Mouse (Mus musculus) adrenal gland (tissue): ENCODE results near the gene Pbx3.

Source experiments
- intact Hi-C: fragments of 180-260 bp; cut with DNase I; formaldehyde crosslinking; loops from one replicate; pipeline ENCODE4 v1.15.1; 2025
- long read RNA-seq, 2 experiments: library from polyadenylated mRNA; unstranded; transcript quantifications; one replicate each; pipeline ENCODE4 v2.0.0; 2020; ENCODE audit warnings: borderline replicate concordance in 1 of 2; ENCODE audit not compliant: insufficient replicate concordance in 1 of 2

The Pbx3 gene
- long read RNA-seq, experiment 1, transcript Pbx3-202 (8 exons, 2,734 nt) = minor isoform, 7 of 63 reads
- long read RNA-seq, experiment 1, transcript Pbx3-201 (9 exons, 2,587 nt) = major isoform, 15 of 63 reads
- long read RNA-seq, experiment 1, partial matches to known transcripts = 8 of 63 reads
- long read RNA-seq, experiment 1, other reads (novel, unspliced or antisense) = 27 of 63 reads
- long read RNA-seq, experiment 2, transcript Pbx3-201 (9 exons, 2,587 nt) = major isoform, 12 of 47 reads
- long read RNA-seq, experiment 2, partial matches to known transcripts = 5 of 47 reads
- long read RNA-seq, experiment 2, other reads (novel, unspliced or antisense) = 19 of 47 reads

DNA sequence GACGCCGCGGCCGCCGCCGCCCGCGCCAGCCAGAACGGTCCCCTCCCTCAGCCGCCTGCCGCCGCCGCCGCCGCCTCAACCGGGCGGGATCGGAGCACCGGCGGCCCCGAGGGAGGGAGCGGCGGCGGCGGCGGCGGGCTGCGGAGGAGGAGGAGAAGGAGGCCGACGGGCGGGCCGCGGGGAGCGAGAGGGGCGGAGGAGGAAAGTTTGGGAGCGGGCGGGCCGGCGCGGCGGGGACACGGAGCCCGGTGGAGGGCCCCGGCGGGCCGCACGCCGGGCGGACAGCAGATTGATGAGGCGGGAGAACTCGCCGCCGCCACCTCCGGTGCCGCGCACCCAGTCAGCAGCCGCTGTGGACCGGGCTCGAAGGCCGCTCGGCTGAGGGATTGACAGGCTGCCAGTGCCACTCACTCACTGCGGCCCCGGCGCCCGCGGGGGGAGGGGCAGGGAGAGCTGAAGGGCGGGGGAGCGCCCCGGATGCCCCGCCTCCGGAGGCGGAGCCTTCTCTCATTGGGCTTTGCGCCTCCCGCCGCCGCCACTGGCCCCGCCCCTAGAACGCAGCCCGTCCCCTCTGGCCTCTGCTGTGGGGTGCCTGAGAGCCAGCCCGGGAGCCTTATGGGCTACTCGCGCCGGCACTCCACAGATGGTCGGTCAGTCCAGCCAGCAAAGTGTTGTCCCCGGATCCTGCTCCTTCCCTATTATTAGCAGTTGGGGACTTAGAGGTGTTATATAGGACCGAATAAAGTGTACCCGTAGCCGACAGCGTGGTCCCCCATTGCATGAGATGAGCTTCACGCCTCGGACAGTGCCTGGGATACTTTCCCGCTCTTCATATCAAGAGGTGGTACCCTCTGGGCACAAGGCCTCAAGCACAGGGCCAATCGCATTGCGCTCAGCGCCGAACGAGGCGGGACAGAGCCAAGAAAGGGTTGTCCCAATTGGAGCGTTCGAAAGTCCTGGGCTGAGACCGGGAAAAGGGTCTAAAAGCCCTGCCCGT is at the start of gene Pbx3:
TSS of gene Pbx3 (minus strand) at position 838 of the 997 bp plus-strand sequence.
- intact Hi-C loops = loop anchor here (5.0 to 10.0 kb wide), 3 partner anchors 35 to 262 kb away; partner anchors contain the start of gene Mapkap1

- intact Hi-C loops = no loop called here
Measured at GRCm38 (mm10) chr2:34420256-34420655, 47.3 kb upstream of the Pbx3 start.

DNA sequence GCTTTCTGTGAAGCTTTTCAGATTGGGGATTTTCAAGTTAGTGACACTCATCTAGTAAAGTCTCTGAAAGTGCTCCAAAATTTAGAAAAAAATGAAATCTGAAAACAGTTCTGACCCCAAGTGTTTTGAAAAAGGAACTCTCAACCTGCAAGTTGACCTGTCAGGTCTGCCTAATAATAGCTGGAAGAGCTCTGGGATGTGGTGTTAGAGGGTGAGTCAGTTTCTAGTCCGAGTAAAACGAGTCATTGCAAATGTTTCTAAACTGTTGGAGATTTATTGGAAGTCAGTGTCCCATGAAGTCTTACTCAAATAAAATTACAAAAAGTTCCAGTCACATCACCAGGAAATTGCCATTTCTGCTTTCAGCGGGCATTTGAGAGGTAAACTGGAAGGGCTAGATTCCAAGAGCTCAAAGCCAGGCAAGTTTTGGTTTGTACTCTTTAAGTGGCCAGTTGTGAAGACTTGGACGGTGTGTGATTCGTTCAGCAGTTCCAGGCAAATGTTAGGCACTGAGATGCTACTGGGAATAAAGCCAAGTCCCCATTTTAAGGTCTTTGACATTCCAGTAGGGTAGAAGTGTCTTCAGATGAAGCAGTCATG is 36.9 kb upstream of the Pbx3 start:
- intact Hi-C loops = loop anchor here (5.0 kb wide), 1 partner anchor 38 kb away; the partner anchor contains the start of gene Pbx3

DNA sequence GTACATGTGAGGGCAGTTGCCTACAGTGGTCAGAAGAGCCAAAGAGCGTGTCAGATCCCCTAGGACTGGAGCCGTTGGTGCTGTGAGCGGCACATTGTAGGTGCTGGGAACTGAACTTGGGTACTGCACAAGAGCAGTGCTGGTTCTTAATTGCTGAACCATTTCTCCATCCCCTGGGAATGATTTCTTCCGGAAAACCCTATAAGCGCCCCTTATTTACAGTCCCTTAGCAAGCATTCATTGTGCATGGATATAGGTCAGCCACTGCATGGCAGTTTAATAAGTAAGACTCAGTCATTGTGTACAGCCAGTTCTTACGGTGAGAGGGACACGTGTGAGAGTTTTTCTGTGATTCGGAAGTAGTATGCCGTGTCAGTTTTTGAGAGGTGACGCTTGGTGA is 35.4 kb upstream of the Pbx3 start:
- intact Hi-C loops = loop anchor here (5.0 kb wide), 1 partner anchor 36 kb away; the partner anchor contains the start of gene Pbx3

DNA sequence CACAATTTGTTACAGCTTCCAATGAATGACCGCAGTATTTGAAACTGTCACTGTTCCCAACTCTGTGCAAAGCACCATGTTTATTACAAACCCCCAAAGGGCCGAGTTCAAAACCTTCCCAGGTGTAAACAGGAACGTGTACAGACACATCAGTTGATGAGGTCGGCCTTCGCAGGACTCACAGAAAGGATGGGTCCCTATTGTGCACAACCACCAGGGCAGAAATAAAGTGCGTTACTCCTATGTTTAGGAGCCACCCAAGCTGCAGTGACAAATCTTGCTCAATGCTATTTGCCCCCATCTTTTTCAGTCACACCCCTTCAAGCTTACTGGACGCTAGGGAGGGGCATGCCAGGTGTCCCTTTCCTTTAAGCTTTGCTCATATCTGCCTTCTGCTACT is 34.7 kb upstream of the Pbx3 start:
- intact Hi-C loops = loop anchor here (5.0 kb wide), 1 partner anchor 35 kb away; the partner anchor contains the start of gene Pbx3

- intact Hi-C loops = loop anchor here (5.0 kb wide), 1 partner anchor 35 kb away; the partner anchor contains the start of gene Pbx3
Measured at GRCm38 (mm10) chr2:34406601-34407464, 33.9 kb upstream of the Pbx3 start, which contains the start of gene Mapkap1. Mapkap1 (plus strand) TSS chr2:34406771.

DNA sequence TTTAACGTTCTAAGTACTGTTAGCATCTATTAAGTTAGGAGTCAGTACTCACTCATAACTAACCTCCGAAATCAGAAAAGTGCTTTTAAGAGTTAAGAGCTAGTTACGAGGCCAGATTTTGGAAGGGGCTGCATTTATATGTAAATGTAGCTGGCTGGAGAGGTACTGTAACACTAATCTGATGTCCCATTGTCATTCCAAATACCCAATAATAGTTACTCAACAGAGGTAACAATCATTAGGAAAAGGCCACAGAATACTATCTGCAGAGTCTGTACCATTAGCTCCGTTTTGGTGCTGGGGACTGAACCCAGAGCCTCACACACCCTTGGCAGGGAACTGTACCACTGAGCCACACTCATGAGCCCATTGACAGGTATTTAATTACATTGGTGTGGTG is 26.6 kb upstream of the Pbx3 start:
- intact Hi-C loops = no loop called here

DNA sequence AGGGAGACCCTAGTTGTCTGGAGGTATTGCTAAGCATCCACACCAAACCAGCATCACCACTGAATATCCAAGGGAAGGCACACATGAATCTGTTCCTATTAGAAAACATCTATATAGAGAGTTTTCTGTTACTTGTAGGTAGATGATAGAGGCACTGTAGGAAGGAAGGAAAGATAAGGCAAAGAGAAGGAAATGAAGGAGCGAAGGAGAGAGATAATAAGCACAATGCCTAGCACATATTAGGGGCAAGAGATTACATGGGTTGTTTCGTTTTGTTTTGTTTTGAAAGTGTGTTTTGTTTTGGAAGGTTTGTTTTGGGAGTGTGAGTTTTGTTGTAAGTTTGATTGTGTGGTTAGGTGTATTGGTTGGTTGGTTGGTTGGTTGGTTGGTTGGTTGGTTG is 6.0 kb upstream of the Pbx3 start:
- intact Hi-C loops = loop anchor here (10.0 kb wide), 1 partner anchor 256 kb away; no protein-coding TSS in a partner anchor

GRCm38 (mm10) chr2:34374349-34374748 is 1.4 kb upstream of the Pbx3 start:
- intact Hi-C loops = loop anchor here (5.0 to 10.0 kb wide), 3 partner anchors 33 to 260 kb away; partner anchors contain the start of gene Mapkap1

DNA sequence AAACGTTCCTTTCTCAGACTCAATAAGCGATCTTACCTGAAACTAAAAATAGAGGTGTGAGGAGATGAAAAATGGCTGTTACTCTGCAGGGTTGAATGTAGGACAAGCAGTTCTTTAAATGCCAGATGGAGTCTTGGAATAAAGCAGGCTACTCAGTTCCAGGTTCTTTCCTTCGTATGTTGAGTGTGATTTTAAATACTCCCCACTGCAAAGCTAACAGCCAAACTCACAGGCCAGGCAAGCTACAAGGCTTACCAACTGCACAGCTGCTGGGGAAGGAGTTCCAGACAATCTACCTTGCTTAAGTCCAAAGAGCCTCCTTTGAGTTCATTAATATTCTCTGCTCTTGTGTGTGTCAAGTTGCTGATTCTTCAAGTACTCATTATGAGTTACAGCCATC is 944 bp upstream of the Pbx3 start:
- intact Hi-C loops = loop anchor here (5.0 to 10.0 kb wide), 3 partner anchors 33 to 261 kb away; partner anchors contain the start of gene Mapkap1

DNA sequence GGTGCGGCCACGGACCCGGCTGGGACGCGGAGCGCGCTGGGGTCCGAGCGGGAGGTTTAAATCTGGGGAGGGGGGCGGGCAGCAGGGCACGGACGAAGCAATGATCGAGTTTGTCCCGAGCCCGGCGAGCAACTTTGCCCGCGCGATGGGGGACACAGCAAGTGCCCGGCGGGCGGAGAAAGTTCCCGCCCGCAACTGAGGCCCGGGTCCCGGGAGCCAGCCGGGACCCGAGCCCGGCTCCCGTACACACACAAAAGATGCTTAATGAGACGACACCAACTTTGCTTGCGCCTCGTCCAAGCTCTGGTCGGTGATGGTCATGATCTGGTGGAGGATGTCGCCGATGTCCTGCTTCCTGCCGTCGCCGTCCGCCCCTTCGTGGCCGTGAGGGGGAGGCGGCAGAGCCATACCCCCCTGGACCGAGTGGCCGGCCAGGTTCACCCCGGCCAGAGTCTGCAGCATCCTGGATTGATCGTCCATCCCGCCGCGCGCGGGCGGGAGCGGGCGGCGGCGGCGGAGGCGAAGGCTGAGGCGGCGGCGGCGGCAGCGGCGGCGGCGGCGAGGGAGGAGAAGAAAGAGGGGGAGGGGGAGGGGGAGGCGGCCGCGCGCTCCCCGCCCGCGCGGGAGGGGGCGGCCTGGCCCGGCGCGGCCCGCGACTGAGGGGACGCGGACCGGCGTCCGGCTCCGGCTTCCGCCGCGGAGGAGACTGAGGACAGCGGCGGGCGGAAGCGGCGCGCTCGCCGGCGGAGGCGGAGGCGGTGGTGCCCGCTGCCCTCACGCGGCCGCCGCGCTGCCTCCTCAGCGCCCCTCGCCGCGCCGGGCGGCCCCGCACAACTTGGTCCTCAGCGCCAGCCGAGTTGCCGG is 1.3 kb downstream of the Pbx3 start:
- intact Hi-C loops = loop anchor here (5.0 to 10.0 kb wide), 3 partner anchors 36 to 263 kb away; partner anchors contain the start of gene Mapkap1

- intact Hi-C loops = loop anchor here (5.0 to 10.0 kb wide), 3 partner anchors 36 to 264 kb away; partner anchors contain the start of gene Mapkap1
Measured at GRCm38 (mm10) chr2:34370725-34371440, 2.1 kb downstream of the Pbx3 start.

DNA sequence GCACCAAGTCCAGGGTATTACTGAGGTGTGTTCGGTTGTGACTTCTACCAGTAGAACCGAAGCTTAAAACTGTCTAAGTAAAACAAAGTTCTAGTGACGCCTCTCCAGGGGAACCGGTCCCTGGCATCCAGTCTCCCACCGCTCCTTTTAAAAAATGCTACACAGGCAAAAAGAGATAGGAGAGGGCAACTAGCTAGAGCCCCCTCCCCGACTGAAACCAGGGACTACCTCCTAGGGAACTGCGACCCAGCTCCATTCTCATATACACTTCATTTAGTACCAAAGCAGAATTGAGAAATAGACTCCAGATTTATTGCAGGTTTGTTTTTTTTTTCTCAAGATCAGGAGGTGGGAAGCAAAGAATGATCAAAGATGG is 2.6 kb downstream of the Pbx3 start:
- intact Hi-C loops = loop anchor here (5.0 to 10.0 kb wide), 3 partner anchors 37 to 264 kb away; partner anchors contain the start of gene Mapkap1

- intact Hi-C loops = no loop called here
Measured at GRCm38 (mm10) chr2:34368396-34368795, 4.5 kb downstream of the Pbx3 start.

- intact Hi-C loops = no loop called here
Measured at GRCm38 (mm10) chr2:34367024-34367423, 5.9 kb downstream of the Pbx3 start.

DNA sequence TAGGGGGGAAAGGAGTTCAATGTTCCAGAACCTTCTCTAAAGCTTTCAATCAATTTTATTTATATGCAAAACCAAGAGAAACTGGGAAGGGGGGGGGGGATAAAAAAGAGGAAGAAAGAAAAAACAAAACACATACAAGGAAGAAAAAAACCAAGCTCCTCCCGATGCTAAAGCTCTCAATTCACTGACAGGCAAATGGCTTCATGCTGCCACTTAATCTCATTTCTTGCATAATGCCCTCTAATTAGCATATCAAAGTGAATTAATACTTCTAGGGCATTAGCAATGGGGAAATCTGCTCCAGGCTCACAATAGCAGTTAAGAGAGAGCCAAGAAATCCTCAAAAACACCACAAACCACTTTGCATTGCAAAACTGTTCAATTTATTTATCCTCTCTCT is 9.3 kb downstream of the Pbx3 start:
- intact Hi-C loops = no loop called here

- intact Hi-C loops = no loop called here
Measured at GRCm38 (mm10) chr2:34355801-34356211, 17.1 kb downstream of the Pbx3 start.

DNA sequence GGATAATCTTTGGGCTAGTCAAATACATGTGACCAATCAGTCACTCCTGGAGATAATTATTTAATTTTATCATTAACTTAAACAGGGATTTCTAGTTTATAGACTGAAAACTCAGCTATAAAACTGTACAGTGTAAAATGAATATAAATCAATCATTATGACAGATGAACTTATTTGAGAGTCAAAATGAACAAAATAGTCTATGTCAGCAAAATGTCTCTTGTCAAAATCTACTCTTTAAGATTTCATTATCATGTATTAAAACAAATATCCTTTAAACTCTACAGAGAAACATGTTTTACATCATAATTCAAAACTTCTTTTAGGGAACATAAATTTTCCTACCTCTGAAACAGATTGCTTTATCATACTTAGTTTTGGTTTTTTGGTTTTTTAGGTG is 20.9 kb downstream of the Pbx3 start:
- intact Hi-C loops = no loop called here
